Comparison of ENCODE assay signal across 7 mouse cellular contexts in genomic region chr4:74013211-74014047, GRCm38 (mm10). TPM values are rescaled to one million over a fixed set of nuclear protein-coding genes. Genes with fewer than 3 reads are reported as not detected.
DNase-seq lines count a peak whose midpoint lies in the region; ATAC-seq and TF ChIP-seq lines count a peak whose summit lies in the region.

Gene Frmd3, plus strand, starts transcription at chr4:74013442.

- peaks cover 28% of the 10 kb centered on the region for H3K27me3 ChIP-seq in hindbrain, embryonic 10.5 days (ENCODE audit: insufficient read depth, poor library complexity, severe bottlenecking)
- H3K27me3 ChIP-seq in midbrain, embryonic 12.5 days: peaks cover 7% of the 10 kb centered on the region
- no peaks in the 10 kb centered on the region for H3K27me3 ChIP-seq in stomach, postnatal 0 days (ENCODE audit: control insufficient read depth, insufficient read depth, low read length)

- no peak for TF ChIP-seq EP300 in stomach, postnatal 0 days (optimal IDR thresholded peaks at IDR 0.05)

- no peaks in the 10 kb centered on the region for H3K9me3 ChIP-seq in hindbrain, embryonic 10.5 days
- no peaks in the 10 kb centered on the region for H3K9me3 ChIP-seq in midbrain, embryonic 12.5 days
- no peaks in the 10 kb centered on the region for H3K9me3 ChIP-seq in stomach, postnatal 0 days (ENCODE audit: control insufficient read depth, low read length)

- H3K4me1 ChIP-seq in hindbrain, embryonic 10.5 days (replicated peaks): peaks cover 13% of the 10 kb centered on the region; the same call in 1 of the 2 replicates
- peaks cover 6% of the 10 kb centered on the region for H3K4me1 ChIP-seq in midbrain, embryonic 12.5 days
- H3K4me1 ChIP-seq in stomach, postnatal 0 days (replicated peaks; ENCODE audit: control insufficient read depth, insufficient read depth): no peaks in the 10 kb centered on the region

- peak within 1 kb of the TSS; percentile 89 for H3K27ac ChIP-seq in hindbrain, embryonic 10.5 days
- H3K27ac ChIP-seq in midbrain, embryonic 12.5 days (replicated peaks): peak within 1 kb of the TSS; percentile 85
- H3K27ac ChIP-seq in stomach, postnatal 0 days (replicated peaks): no peak within 1 kb of the TSS

- DNase-seq in adrenal gland, adult 8-10 months: peak; percentile 3
- DNase-seq in cerebellum, adult 9-10 months: peak; percentile 59
- peak; percentile 78 for DNase-seq in hindbrain, embryonic 10.5 days (ENCODE audit: low spot score)
- DNase-seq in left cerebral cortex, adult 18-20 months (ENCODE audit: low spot score in 2 of 2): peak; percentile 54 to 74
- peak; percentile 60 for DNase-seq in stomach, postnatal 0 days (ENCODE audit: low spot score)

- H3K4me3 ChIP-seq in hindbrain, embryonic 10.5 days: peak within 1 kb of the TSS; percentile 69
- H3K4me3 ChIP-seq in midbrain, embryonic 12.5 days: peak within 1 kb of the TSS; percentile 61
- peak within 1 kb of the TSS; percentile 42 for H3K4me3 ChIP-seq in stomach, postnatal 0 days (ENCODE audit: low read depth, low read length)

- no peaks in the 10 kb centered on the region for H3K36me3 ChIP-seq in hindbrain, embryonic 10.5 days
- H3K36me3 ChIP-seq in midbrain, embryonic 12.5 days: no peaks in the 10 kb centered on the region
- H3K36me3 ChIP-seq in stomach, postnatal 0 days (ENCODE audit: control insufficient read depth, insufficient read depth, low read length): no peaks in the 10 kb centered on the region

- under 1% methylated on average over 56 of the region's 56 CpGs for WGBS in hindbrain, embryonic 10.5 days
- WGBS in midbrain, embryonic 12.5 days: under 1% methylated on average over 56 of the region's 56 CpGs
- WGBS in stomach, postnatal 0 days: under 1% methylated on average over 54 of the region's 56 CpGs

- TF ChIP-seq CTCF in stomach, postnatal 0 days (IDR thresholded peaks at IDR 0.05; ENCODE audit: low read depth): peak; percentile 25; the same call in 1 of the 2 replicates

- peak within 1 kb of the TSS; percentile 72 for H3K9ac ChIP-seq in midbrain, embryonic 12.5 days (replicated peaks)
- H3K9ac ChIP-seq in stomach, postnatal 0 days (ENCODE audit: low read length): peak within 1 kb of the TSS; percentile 43; the same call in 1 of the 2 replicates

- ATAC-seq in frontal cortex, adult (ENCODE audit: low TSS enrichment): peak; percentile 84
- ATAC-seq in midbrain, embryonic 12.5 days (ENCODE audit: low FRiP score, low read depth): peak; percentile 95
- ATAC-seq in stomach, postnatal 0 days (ENCODE audit: low FRiP score, low TSS enrichment): peak; percentile 71

- peak within 1 kb of the TSS; percentile 85 for H3K4me2 ChIP-seq in midbrain, embryonic 12.5 days (replicated peaks)
- H3K4me2 ChIP-seq in stomach, postnatal 0 days (replicated peaks; ENCODE audit: low read depth): peak within 1 kb of the TSS; percentile 83

RNA-seq across cellular contexts. Expression of gene Frmd3, which starts in this region (rescaled TPM):
- total RNA-seq in adrenal gland, adult 8-10 months (2022): under 1 TPM; 0.31 to 0.52 (median 0.39) TPM
- 2.2 and 2.6 TPM in 2 replicates for polyA plus RNA-seq in hindbrain, embryonic 10.5 days (2016; fragmentation: Nextera tagmentation; extraction: Ambion mirVana)
- total RNA-seq in left cerebral cortex, adult 18-20 months (2021): 1 to 10 TPM; 5.1 to 6.2 TPM
- polyA plus RNA-seq in midbrain, embryonic 12.5 days (2016; fragmentation: Nextera tagmentation; extraction: Ambion mirVana): 7.4 and 7.9 TPM in 2 replicates
- 0.40 and 0.50 TPM in 2 replicates for polyA plus RNA-seq in stomach, postnatal 0 days (2015; fragmentation: Nextera tagmentation; extraction: Ambion mirVana)

Comparison
In these comparisons a context has a peak if more than half of its experiments do, and no peak if none do; other contexts are left out.
1. RNA of gene Frmd3 (total RNA-seq): 5.1 to 6.2 TPM in left cerebral cortex, adult 18-20 months; 0.31 to 0.52 TPM in adrenal gland, adult 8-10 months; every median in the first group is over 4 times any median in the second.
2. Peak in DNase-seq in adrenal gland, adult 8-10 months; RNA of the gene not detected or under 1 TPM.
3. Peak in DNase-seq, ATAC-seq, H3K4me3 ChIP-seq, H3K9ac ChIP-seq and H3K4me2 ChIP-seq in stomach, postnatal 0 days; RNA of the gene not detected or under 1 TPM.
4. DNase-seq: peak in every context shown above with its lines; median percentile 78 in hindbrain, embryonic 10.5 days; 64 in left cerebral cortex, adult 18-20 months; 60 in stomach, postnatal 0 days; 59 in cerebellum, adult 9-10 months; 3 in adrenal gland, adult 8-10 months.
5. Peak in every context shown above with its lines, with median percentiles within 50 percentile points of each other: ATAC-seq and H3K4me3 ChIP-seq.